Mouse (Mus musculus) mouse trophoblast stem cell (cell line): ENCODE data around the gene Rasgrf1.

Experiments
- in situ Hi-C, 2 experiments: fragments of 300-500 bp; cut with MseI, MboI; formaldehyde crosslinking; loops; 2 replicates in 1 of 2; 3 replicates in 1 of 2; pipeline ENCODE4 v1.15.1; 2025

Gene Rasgrf1

GRCm38 (mm10) chr9:89968836-89969450 is 59.2 kb downstream of the Rasgrf1 start:
- in situ Hi-C loops = no loop called here

GRCm38 (mm10) chr9:89970271-89970670 is 60.6 kb downstream of the Rasgrf1 start:
- in situ Hi-C loops = loop anchor here (5.0 kb wide), 2 partner anchors 107 to 143 kb away; no protein-coding TSS in a partner anchor

- in situ Hi-C loops = loop anchor here (5.0 kb wide), 2 partner anchors 106 to 144 kb away; no protein-coding TSS in a partner anchor
These were observed 61.3 kb downstream of the Rasgrf1 start for GRCm38 (mm10) chr9:89970886-89971486.

GRCm38 (mm10) chr9:89972321-89972720 is 62.6 kb downstream of the Rasgrf1 start:
- in situ Hi-C loops = loop anchor here (5.0 kb wide), 2 partner anchors 105 to 145 kb away; no protein-coding TSS in a partner anchor

DNA sequence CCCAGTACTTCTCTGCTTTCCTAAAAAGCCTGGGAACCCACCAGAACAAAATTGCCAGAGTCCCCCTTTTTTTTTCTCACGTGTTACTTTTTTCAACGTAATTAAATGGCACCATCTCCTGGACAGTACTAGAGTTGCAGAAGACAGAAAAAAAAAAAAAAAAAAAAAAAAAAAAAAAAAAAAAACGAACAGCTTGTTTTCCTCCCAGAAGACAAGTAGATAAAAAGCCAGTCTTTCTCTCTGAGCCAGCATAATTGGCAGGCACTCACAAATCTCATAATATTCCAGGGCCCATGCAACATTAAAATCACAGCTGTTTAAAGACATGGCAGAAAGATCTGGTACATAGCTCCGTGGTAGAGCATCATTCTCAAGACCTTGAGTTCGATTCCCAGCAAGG is 64.1 kb downstream of the Rasgrf1 start:
- in situ Hi-C loops = loop anchor here (5.0 kb wide), 2 partner anchors 103 to 147 kb away; no protein-coding TSS in a partner anchor

GRCm38 (mm10) chr9:89974463-89974931 is 64.8 kb downstream of the Rasgrf1 start:
- in situ Hi-C loops = loop anchor here (5.0 kb wide), 2 partner anchors 103 to 147 kb away; no protein-coding TSS in a partner anchor

- in situ Hi-C loops = loop anchor here in 1 of 2 experiments (5.0 kb wide), 1 partner anchor 101 kb away; no protein-coding TSS in a partner anchor
These were observed 66.7 kb downstream of the Rasgrf1 start for GRCm38 (mm10) chr9:89976366-89976940.

- in situ Hi-C loops = loop anchor here in 1 of 2 experiments (5.0 kb wide), 1 partner anchor 98 kb away; no protein-coding TSS in a partner anchor
These were observed 69.5 kb downstream of the Rasgrf1 start for GRCm38 (mm10) chr9:89979248-89979647.

GRCm38 (mm10) chr9:89982256-89982655 is 72.5 kb downstream of the Rasgrf1 start:
- in situ Hi-C loops = no loop called here

GRCm38 (mm10) chr9:89988053-89988452 is 78.3 kb downstream of the Rasgrf1 start:
- in situ Hi-C loops = no loop called here

- in situ Hi-C loops = no loop called here
These were observed 79.3 kb downstream of the Rasgrf1 start for GRCm38 (mm10) chr9:89988811-89989528.

DNA sequence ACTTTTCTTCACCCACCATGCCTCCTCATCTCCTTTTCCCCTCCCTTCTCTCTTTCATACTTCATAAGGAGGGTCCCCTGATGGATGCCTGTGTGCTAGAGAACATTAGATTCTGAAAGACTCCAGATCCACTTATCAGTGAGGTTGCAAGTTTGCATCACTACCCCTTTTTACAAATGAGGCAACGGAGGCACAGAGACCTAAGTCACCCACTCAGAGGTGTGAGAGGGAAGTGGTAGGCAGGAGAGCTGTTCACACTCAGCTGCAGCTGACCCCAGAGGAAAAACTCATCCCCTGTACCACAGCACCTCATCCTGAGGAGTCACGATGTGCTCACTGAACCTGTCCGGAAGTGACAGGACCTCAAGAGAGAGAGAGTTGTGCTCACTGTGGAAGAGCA is 96.7 kb downstream of the Rasgrf1 start:
- in situ Hi-C loops = no loop called here

DNA sequence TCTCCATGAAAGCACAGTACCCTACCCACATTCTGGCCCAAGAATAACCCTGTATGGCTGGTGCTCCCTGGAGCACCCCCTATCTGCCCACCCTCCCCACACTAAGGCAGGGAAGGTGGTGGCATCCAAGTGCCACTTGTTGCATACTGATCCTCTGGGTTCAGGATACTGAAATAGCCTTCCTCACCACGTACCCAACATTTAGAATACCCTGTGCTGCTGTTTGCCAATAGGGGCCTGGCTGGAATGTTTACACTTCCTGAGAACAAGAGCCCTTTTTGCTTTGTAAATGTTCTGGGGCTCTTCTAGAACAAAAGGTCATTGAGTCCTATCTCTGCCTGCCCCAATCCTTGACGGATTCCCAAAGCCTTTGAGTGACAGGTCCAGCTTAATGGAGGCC is 97.4 kb downstream of the Rasgrf1 start:
- in situ Hi-C loops = no loop called here

DNA sequence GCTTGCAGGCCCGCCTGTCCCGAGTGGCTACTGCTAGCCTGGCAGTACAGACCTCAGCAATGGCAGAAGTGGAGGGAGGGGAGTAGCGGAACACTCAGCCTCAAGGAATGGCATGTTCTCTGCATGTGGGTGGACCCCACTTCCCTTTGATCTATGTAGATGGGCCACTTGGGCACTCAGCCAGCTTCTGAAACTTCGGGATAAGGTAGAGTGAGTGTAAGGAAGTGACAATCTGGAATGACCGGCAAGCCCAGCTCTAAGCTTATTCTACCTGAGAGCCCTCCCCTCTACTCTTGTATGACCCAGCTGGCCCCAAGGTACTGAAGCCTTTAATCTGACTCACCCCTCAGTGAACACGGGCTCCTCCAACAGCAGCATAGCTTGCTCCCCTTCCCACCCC is 98.4 kb downstream of the Rasgrf1 start:
- in situ Hi-C loops = no loop called here

DNA sequence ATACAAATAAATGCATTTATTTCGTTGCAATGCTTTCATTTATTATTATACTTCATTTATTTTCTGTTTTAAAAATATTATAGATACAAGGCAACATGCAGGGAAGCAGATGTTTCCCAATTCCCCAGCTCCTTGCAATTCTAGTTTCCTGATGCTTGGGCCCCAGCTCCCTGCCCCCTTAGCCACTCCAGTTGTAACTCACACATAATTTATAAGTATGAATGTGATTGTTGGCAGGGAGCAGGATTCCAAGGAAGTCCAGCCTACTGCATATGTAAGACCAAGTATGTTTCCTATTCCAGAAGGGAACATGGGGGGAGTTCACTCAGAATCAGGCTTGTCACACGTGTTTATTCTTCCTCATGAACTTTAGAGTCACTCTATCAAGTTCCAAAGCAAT is 102.1 kb downstream of the Rasgrf1 start:
- in situ Hi-C loops = no loop called here

GRCm38 (mm10) chr9:90014649-90015048 is 104.9 kb downstream of the Rasgrf1 start:
- in situ Hi-C loops = no loop called here

- in situ Hi-C loops = no loop called here
These were observed 106.5 kb downstream of the Rasgrf1 start for GRCm38 (mm10) chr9:90016204-90016603.

DNA sequence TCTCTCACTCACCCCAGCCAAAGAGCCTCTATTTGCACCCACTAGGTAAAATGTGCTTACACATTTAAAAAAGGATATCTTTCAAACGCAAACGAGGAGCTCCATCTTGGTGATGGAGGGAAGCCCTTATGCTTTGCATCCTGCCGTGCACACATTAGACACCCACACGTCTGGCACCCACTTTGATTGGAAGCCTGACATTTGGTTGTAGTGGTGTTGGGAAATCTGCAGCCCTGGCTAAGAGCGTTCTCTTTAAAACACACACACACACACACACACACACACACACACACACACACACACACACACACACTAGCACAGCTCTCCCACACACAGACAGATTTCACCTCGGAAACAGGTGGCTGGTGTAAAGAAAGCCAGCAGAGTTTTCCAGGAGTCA is 111.2 kb downstream of the Rasgrf1 start:
- in situ Hi-C loops = no loop called here

GRCm38 (mm10) chr9:90021442-90021841 is 111.7 kb downstream of the Rasgrf1 start:
- in situ Hi-C loops = no loop called here

GRCm38 (mm10) chr9:90027709-90028108 is 118.0 kb downstream of the Rasgrf1 start:
- in situ Hi-C loops = no loop called here

DNA sequence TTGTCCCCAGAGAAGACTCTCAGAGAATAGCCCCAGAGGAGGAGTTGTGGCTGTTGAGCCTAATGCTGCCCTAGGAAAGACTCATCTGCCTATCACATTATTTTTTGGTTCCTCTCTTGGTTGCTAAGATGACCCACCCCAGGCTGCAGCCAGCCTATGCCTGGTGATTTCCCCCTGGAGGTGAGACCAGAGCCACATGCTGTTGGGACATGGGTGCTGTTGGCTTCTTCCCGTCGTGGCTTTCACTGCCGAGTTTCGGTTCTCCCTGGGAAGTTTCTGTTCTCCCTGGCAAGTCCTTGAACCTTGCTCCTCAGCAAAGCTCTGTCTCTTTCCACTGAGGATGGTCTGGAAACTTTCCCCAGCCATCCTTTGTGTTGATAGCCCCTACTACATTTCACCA is 124.2 kb downstream of the Rasgrf1 start:
- in situ Hi-C loops = no loop called here

GRCm38 (mm10) chr9:90035168-90035567 is 125.5 kb downstream of the Rasgrf1 start:
- in situ Hi-C loops = no loop called here
